Mouse (Mus musculus) brain, embryonic 14.5 days (tissue): ENCODE measurements at regions not wholly inside any gene's neighbourhood (a gene's known extent, or its start where the extent isn't known, plus 50 kb on each side); places are given as distances from the start of the nearest gene placed in this dataset.

Experiments used
- CTCF ChIP-seq: fragments of 200-500 bp; IDR thresholded peaks from 2 replicates; pipeline ENCODE4 v1.5.1; 2012; ENCODE audit warnings: inconsistent platforms, mild to moderate bottlenecking, moderate library complexity, borderline replicate concordance; ENCODE audit not compliant: insufficient read depth, insufficient read length; ENCODE audit errors: extremely low read depth
- POLR2A ChIP-seq: fragments of 200-500 bp; IDR thresholded peaks from 2 replicates; pipeline ENCODE4 v1.6.1; 2012; ENCODE audit warnings: mild to moderate bottlenecking, inconsistent platforms, borderline replicate concordance; ENCODE audit not compliant: poor library complexity, insufficient read depth, insufficient read length, severe bottlenecking; ENCODE audit errors: extremely low read depth

DNA sequence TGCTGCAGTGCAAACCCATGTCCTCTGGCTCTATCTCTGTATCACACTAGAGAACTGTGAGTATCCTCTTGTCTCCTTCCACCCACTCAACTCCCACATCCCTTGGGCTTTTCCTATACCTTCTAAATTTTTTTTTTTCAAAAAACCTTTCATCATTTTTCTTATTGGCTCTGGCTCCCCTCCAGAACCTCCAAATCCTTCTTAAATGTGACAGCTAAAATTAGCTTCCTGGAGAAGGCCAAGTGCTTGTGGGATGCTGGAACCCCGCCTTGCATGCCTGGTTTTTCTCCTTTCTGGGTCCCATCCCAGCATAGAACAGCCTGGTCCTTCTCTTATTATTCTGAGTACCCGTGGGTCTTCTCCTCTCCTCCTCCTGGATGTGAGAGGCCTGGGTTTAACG lies 244.2 kb upstream of the Mocs1 start:
- TF ChIP-seq CTCF, result no peak
- TF ChIP-seq POLR2A, result no peak
